Mouse (Mus musculus): ENCODE measurements at regions not wholly inside any gene's neighbourhood (a gene's known extent, or its start where the extent isn't known, plus 50 kb on each side); places are given as distances from the start of the nearest gene placed in this dataset.

DNA sequence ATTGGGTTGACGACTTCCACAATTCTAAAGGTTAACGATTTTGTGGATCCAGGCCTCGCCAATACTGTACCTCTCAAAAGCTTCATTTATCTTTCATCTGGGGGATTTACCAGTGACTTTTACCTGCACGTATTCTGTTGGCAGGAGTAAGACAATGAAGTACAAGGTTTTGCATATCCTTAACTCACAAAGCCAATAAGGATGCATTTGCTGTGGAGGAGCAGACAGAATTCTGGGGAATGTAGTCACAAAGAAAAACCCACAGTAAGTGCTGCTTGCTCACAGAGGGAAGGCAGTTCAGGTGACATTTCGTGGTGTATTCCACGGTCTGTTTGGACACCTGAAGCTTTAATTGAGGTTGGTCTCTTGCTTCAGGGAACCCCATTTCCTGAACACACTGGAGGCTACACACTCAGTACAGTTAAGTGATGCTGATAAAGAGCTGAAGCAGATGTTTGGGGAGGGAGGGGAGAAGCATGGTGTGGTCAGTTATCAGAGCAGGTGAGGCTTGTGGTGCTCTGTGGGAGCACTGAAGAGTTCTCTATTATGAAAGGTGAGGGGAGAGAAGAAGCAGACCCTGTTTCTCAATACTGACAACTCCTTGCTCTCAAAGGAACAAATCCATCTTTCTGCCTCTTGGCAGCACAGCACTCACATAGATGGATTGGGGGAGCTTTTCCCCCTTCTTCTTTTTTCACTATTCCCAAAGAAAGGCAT lies 358.1 kb downstream of the Sorl1 start:
- TF ChIP-seq CTCF (IDR thresholded peaks at IDR 0.05; ENCODE audit: control insufficient read depth, insufficient read depth, low read length) (no peak), POLR2A (IDR thresholded peaks at IDR 0.05; ENCODE audit: borderline replicate concordance, control insufficient read depth, low read depth, low read length) (no peak)
